Mouse (Mus musculus): ENCODE results near the gene Gm28048. TPM values are rescaled to one million over a fixed set of nuclear protein-coding genes. Genes with fewer than 3 reads are reported as not detected.

The Gm28048 gene
- polyA plus RNA-seq, 1 experiment from 2014 or later: 5.7 TPM

DNA sequence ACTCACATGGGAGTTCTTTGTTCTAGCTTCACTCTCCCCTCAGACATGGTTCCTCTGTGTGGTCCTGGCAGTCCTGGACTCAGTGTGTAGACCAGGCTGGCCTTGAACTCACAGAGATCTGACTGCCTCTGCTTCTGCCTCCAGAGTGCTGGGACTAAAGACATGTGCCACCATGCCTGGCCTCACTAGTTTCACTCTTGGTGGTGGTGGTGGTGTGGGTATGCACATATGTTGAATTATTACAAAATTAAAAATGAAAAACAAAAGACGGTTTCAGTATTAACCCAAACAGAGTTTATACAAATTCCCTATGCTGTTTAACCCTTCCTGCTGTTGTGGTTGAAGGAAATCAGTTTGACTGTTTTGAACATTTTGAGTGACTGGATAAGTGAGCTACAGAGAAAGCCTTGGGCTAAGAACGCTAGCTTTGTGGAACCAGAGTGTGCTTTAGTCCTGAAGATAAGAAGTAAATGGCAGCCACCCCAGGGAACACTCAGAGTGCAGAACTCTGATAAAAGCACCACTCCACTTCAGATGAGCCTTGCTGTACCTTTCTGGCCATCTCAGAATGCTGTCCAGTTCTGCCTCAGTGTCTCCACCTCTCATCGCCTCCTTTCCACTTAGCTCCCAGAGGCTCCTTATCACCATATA is 105.1 kb downstream of the Gm28048 start:
- no peak overlapping the region for H3K4me3 ChIP-seq
- H3K4me2 ChIP-seq (replicated peaks): no peak overlapping the region
- H3K9ac ChIP-seq: no peak overlapping the region
- no peaks in the 10 kb centered on the region for H3K27me3 ChIP-seq
- H3K27ac ChIP-seq: no peak overlapping the region
- H3K4me1 ChIP-seq: no peaks in the 10 kb centered on the region
- H3K36me3 ChIP-seq: no peaks in the 10 kb centered on the region
- 89% methylated on average over 3 of the region's 3 CpGs for WGBS
- no peak for ATAC-seq (ENCODE audit: low FRiP score)
- no peaks in the 10 kb centered on the region for H3K9me3 ChIP-seq (replicated peaks)

DNA sequence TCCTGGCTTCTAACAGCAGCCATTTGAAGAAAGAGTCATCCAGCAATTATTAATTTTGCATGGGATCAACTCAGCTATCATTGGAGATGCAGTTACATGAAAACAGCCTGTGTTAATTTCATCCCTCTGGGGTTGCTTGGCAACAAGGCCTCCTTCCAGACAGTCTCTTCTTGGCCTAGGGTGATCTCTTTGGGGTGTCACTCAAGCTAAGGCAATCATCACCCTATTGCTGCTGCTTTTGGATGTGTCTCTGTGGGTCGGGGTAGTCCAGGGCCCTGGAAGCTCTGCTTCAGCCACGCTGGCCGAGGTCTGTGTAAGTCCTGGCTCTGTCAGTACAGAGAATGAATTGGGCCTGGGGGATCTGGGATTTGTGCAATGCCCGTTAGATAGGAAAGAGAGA is 106.6 kb downstream of the Gm28048 start:
- Histone ChIP-seq H3K36me3 (no peaks in the 10 kb centered on the region), H3K4me3 (no peak overlapping the region), H3K4me2 (replicated peaks) (no peak overlapping the region), H3K4me1 (no peaks in the 10 kb centered on the region), H3K27me3 (no peaks in the 10 kb centered on the region), H3K9me3 (replicated peaks) (no peaks in the 10 kb centered on the region), H3K27ac (0 out of 2 replicates have a peak overlapping the region, but pooled peaks have one; percentile 45), H3K9ac (no peak overlapping the region)
- ATAC-seq (ENCODE audit: low FRiP score): peak; percentile 56
- WGBS: 69% methylated on average over 4 of the region's 4 CpGs

GRCm38 (mm10) chr11:22874747-22875146 is 107.1 kb downstream of the Gm28048 start:
- H3K9ac ChIP-seq: no peak overlapping the region
- no peaks in the 10 kb centered on the region for H3K36me3 ChIP-seq
- peak overlapping the region; percentile 45 for H3K27ac ChIP-seq
- no peak overlapping the region for H3K4me3 ChIP-seq
- no peaks in the 10 kb centered on the region for H3K27me3 ChIP-seq
- no peak overlapping the region for H3K4me2 ChIP-seq (replicated peaks)
- ATAC-seq (ENCODE audit: low FRiP score): no peak
- H3K9me3 ChIP-seq (replicated peaks): no peaks in the 10 kb centered on the region
- no peaks in the 10 kb centered on the region for H3K4me1 ChIP-seq
- whole genome bisulfite sequencing: 60% methylated on average over 6 of the region's 6 CpGs

GRCm38 (mm10) chr11:22873383-22873782 is 108.5 kb downstream of the Gm28048 start:
- no peaks in the 10 kb centered on the region for H3K9me3 ChIP-seq (replicated peaks)
- no peak overlapping the region for H3K4me3 ChIP-seq
- no peak overlapping the region for H3K4me2 ChIP-seq (replicated peaks)
- WGBS: 55% methylated on average over 4 of the region's 4 CpGs
- no peaks in the 10 kb centered on the region for H3K27me3 ChIP-seq
- H3K27ac ChIP-seq: no peak overlapping the region
- no peak overlapping the region for H3K9ac ChIP-seq
- H3K4me1 ChIP-seq: no peaks in the 10 kb centered on the region
- no peak for ATAC-seq (ENCODE audit: low FRiP score)
- no peaks in the 10 kb centered on the region for H3K36me3 ChIP-seq

- no peaks in the 10 kb centered on the region for H3K4me1 ChIP-seq
- H3K36me3 ChIP-seq: no peaks in the 10 kb centered on the region
- no peaks in the 10 kb centered on the region for H3K27me3 ChIP-seq
- no peak overlapping the region for H3K27ac ChIP-seq
- H3K9me3 ChIP-seq (replicated peaks): no peaks in the 10 kb centered on the region
- WGBS: 58% methylated on average over 4 of the region's 4 CpGs
- no peak overlapping the region for H3K4me3 ChIP-seq
- H3K9ac ChIP-seq: no peak overlapping the region
- no peak for ATAC-seq (ENCODE audit: low FRiP score)
- no peak overlapping the region for H3K4me2 ChIP-seq (replicated peaks)
These were observed 109.6 kb downstream of the Gm28048 start for GRCm38 (mm10) chr11:22872307-22872680.

- ATAC-seq (ENCODE audit: low FRiP score): no peak
- Histone ChIP-seq H3K36me3 (no peaks in the 10 kb centered on the region), H3K27ac (no peak overlapping the region), H3K9ac (no peak overlapping the region), H3K4me1 (no peaks in the 10 kb centered on the region), H3K4me3 (no peak overlapping the region), H3K9me3 (replicated peaks) (no peaks in the 10 kb centered on the region), H3K27me3 (no peaks in the 10 kb centered on the region), H3K4me2 (replicated peaks) (no peak overlapping the region)
- WGBS: 76% methylated on average over 7 of the region's 7 CpGs
These were observed 110.1 kb downstream of the Gm28048 start for GRCm38 (mm10) chr11:22871628-22872306.

GRCm38 (mm10) chr11:22868582-22868981 is 113.3 kb downstream of the Gm28048 start:
- no peak overlapping the region for H3K9ac ChIP-seq
- no peak overlapping the region for H3K27ac ChIP-seq
- no peaks in the 10 kb centered on the region for H3K4me1 ChIP-seq
- H3K4me2 ChIP-seq (replicated peaks): no peak overlapping the region
- H3K36me3 ChIP-seq: no peaks in the 10 kb centered on the region
- WGBS: 88% methylated on average over 8 of the region's 8 CpGs
- peaks cover 4% of the 10 kb centered on the region; the same call in 1 of the 2 replicates for H3K27me3 ChIP-seq
- no peaks in the 10 kb centered on the region for H3K9me3 ChIP-seq (replicated peaks)
- ATAC-seq (ENCODE audit: low FRiP score): no peak
- H3K4me3 ChIP-seq: no peak overlapping the region

DNA sequence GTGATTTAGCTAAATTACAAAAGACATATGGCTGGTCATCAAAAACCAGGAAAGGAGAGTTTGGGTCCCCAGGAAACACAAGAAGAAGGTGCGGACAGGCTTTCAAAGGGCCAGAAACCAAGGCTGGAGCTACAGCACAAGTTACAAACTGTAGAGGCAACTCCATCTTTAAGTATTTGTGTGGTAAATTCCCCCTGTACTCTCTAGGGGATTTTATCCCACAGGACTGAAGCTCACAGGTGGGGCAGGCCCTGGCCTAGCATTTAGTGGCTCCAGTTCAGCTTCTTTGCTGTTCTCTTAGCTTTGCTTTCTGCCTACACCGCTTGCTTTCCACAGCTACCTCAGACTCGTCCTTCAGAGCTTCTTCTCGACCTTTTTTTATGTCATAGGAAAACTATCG is 114.2 kb downstream of the Gm28048 start:
- no peak for ATAC-seq (ENCODE audit: low FRiP score)
- Histone ChIP-seq H3K4me2 (replicated peaks) (no peak overlapping the region), H3K27ac (no peak overlapping the region), H3K4me3 (no peak overlapping the region), H3K36me3 (no peaks in the 10 kb centered on the region), H3K9me3 (replicated peaks) (no peaks in the 10 kb centered on the region), H3K4me1 (no peaks in the 10 kb centered on the region), H3K27me3 (peaks cover 10% of the 10 kb centered on the region; the same call in 1 of the 2 replicates), H3K9ac (no peak overlapping the region)
- WGBS: 87% methylated on average over 5 of the region's 5 CpGs

GRCm38 (mm10) chr11:22865635-22866246 is 116.1 kb downstream of the Gm28048 start:
- WGBS: 87% methylated on average over 7 of the region's 7 CpGs
- no peaks in the 10 kb centered on the region for H3K4me1 ChIP-seq
- no peak overlapping the region for H3K9ac ChIP-seq
- no peak overlapping the region for H3K27ac ChIP-seq
- peaks cover 27% of the 10 kb centered on the region for H3K27me3 ChIP-seq
- H3K4me2 ChIP-seq (replicated peaks): no peak overlapping the region
- no peak for ATAC-seq (ENCODE audit: low FRiP score)
- H3K4me3 ChIP-seq: no peak overlapping the region
- H3K36me3 ChIP-seq: no peaks in the 10 kb centered on the region
- H3K9me3 ChIP-seq (replicated peaks): no peaks in the 10 kb centered on the region

DNA sequence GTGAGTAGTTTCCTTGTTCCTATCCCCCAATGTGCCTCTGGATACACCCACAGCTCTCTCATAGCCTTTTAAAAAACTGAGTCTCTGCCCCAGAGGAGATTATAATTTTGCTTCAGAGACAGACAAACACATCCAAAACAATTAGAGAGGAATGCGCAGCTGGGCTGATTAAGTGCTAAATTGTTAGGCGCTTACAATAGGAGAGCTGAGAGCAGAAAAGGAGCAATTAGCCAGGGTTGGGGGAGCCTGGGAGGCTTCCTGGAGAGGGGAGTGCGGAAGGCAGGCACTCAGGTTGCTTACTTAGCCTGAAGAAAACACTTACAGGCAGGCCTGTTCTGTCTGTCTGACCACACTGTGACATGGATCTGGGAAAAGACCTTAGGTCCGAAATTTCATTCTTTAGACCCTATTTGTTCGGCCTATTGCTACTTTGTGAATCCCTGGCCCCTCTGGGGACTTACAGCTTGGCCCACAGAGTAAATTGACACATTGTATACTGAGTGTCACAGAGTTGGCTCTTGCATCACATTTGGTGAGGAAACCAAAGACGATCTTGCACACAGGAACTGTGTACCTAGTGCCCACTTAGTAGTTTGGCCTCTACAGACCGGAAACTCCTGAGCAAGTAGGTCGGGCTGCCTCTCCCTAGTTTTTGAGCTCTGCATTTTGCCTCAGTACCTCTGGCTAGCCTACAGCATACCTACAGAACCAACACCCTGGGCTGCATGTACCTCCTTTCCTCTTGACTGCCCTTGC is 117.4 kb downstream of the Gm28048 start:
- Histone ChIP-seq H3K4me1 (peaks cover 7% of the 10 kb centered on the region), H3K27ac (no peak overlapping the region), H3K4me3 (no peak overlapping the region), H3K9me3 (replicated peaks) (no peaks in the 10 kb centered on the region), H3K36me3 (no peaks in the 10 kb centered on the region), H3K9ac (no peak overlapping the region), H3K4me2 (replicated peaks) (no peak overlapping the region), H3K27me3 (peaks cover 39% of the 10 kb centered on the region)
- 54% methylated on average over 8 of the region's 8 CpGs for WGBS
- no peak for ATAC-seq (ENCODE audit: low FRiP score)

DNA sequence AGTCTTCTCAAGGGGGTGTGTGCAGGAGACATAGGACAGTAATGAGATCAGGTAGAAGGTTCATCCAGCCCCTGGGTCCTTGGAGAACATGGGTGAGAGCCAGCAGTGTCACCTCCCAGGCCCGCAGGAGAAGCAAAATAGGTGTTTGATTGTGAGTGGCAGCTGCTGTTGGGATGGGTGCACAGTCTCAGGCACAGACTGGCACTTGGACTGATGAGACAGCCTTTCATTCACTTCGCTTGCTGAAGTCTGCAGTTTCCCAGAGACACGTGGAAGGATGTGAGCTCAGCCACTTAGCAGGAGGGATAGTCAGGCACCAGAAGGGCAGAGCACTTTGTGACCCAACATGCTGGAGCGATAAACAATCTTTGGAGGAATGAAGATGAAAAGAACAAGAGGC is 118.3 kb downstream of the Gm28048 start:
- no peak overlapping the region for H3K9ac ChIP-seq
- 47% methylated on average over 4 of the region's 4 CpGs for WGBS
- peaks cover 48% of the 10 kb centered on the region for H3K27me3 ChIP-seq
- no peak overlapping the region for H3K4me3 ChIP-seq
- no peak for ATAC-seq (ENCODE audit: low FRiP score)
- H3K4me2 ChIP-seq (replicated peaks): no peak overlapping the region
- H3K36me3 ChIP-seq: no peaks in the 10 kb centered on the region
- no peaks in the 10 kb centered on the region for H3K9me3 ChIP-seq (replicated peaks)
- peaks cover 12% of the 10 kb centered on the region for H3K4me1 ChIP-seq
- H3K27ac ChIP-seq: no peak overlapping the region

DNA sequence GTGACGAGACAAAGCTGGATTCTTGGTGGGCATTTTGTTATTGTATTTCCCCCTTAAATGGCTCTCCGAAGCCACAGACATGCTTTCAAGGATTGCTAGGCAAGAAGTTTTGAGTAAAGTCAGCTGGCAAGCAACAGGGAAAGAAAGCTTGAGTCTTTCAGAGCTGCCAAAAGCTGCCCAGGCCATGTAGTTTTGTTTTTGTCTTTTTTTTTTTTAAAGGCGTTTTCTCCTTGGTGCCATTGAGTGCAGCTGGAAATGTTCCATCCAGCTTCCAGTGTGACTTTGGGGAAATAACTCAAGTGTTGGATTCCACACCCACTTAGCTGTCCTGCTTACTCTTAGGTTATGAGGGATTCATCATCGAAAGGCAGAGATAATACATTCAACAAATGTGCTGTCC is 120.6 kb downstream of the Gm28048 start:
- Histone ChIP-seq H3K9ac (no peak overlapping the region), H3K27ac (no peak overlapping the region), H3K9me3 (replicated peaks) (no peaks in the 10 kb centered on the region), H3K4me1 (peaks cover 19% of the 10 kb centered on the region), H3K4me2 (replicated peaks) (no peak overlapping the region), H3K27me3 (peaks cover 71% of the 10 kb centered on the region), H3K36me3 (no peaks in the 10 kb centered on the region), H3K4me3 (no peak overlapping the region)
- ATAC-seq (ENCODE audit: low FRiP score): no peak
- 66% methylated on average over 4 of the region's 4 CpGs for WGBS

Data from hindbrain, embryonic 12.5 days (tissue).